Mouse (Mus musculus): ENCODE results near the gene Acnat1.
A peak's percentile ranks its signal among the peaks of the same experiment; 100 is the strongest.
"Not testable (repeated sequence)": the region's sequence is repeated elsewhere in the genome, so short reads cannot be mapped to it uniquely, and the experiment has no call there.

Acnat1 gene

GRCm38 (mm10) chr4:49473435-49474100 is at the start of gene Acnat1:
Gene Acnat1, minus strand, starts transcription at chr4:49473912.
- no peak for DNase-seq

GRCm38 (mm10) chr4:49522576-49522975 is 48.9 kb upstream of the Acnat1 start:
- peak; percentile 91 for DNase-seq

- no peak for DNase-seq
Measured at GRCm38 (mm10) chr4:49521346-49521745, 47.6 kb upstream of the Acnat1 start.

GRCm38 (mm10) chr4:49520572-49521340 is 47.0 kb upstream of the Acnat1 start, which contains the start of the genes Mrpl50 and Zfp189:
Gene Mrpl50, minus strand, starts transcription at chr4:49521093.
Gene Zfp189, plus strand, starts transcription at chr4:49521176.
- peak; percentile 98 for DNase-seq

GRCm38 (mm10) chr4:49519476-49519875 is 45.8 kb upstream of the Acnat1 start:
- DNase-seq, result no peak

- no peak for DNase-seq
Measured at GRCm38 (mm10) chr4:49514441-49514840, 40.7 kb upstream of the Acnat1 start.

GRCm38 (mm10) chr4:49512636-49513035 is 38.9 kb upstream of the Acnat1 start:
- DNase-seq, result no peak

GRCm38 (mm10) chr4:49510236-49510835 is 36.6 kb upstream of the Acnat1 start:
- not testable (repeated sequence) for DNase-seq

GRCm38 (mm10) chr4:49509183-49509582 is 35.5 kb upstream of the Acnat1 start:
- DNase-seq, result no peak

- no peak for DNase-seq
Measured at GRCm38 (mm10) chr4:49506386-49506785, 32.7 kb upstream of the Acnat1 start, which contains the start of gene Baat. Gene Baat, minus strand, starts transcription at chr4:49506557.

- DNase-seq, result no peak
Measured at GRCm38 (mm10) chr4:49503563-49503962, 29.9 kb upstream of the Acnat1 start.

- not testable (repeated sequence) for DNase-seq
Measured at GRCm38 (mm10) chr4:49485934-49486650, 12.4 kb upstream of the Acnat1 start.

- no peak for DNase-seq
Measured at GRCm38 (mm10) chr4:49485442-49485841, 11.7 kb upstream of the Acnat1 start.

GRCm38 (mm10) chr4:49480896-49481295 is 7.2 kb upstream of the Acnat1 start:
- no peak for DNase-seq

- no peak for DNase-seq
Measured at GRCm38 (mm10) chr4:49480104-49480760, 6.5 kb upstream of the Acnat1 start.

- DNase-seq, result not testable (repeated sequence)
Measured at GRCm38 (mm10) chr4:49479035-49479434, 5.3 kb upstream of the Acnat1 start.

- no peak for DNase-seq
Measured at GRCm38 (mm10) chr4:49478118-49478877, 4.6 kb upstream of the Acnat1 start.

GRCm38 (mm10) chr4:49474583-49474982 is 871 bp upstream of the Acnat1 start:
- DNase-seq, result no peak

- DNase-seq, result no peak
Measured at GRCm38 (mm10) chr4:49469435-49470151, 4.1 kb downstream of the Acnat1 start.

GRCm38 (mm10) chr4:49467360-49467759 is 6.4 kb downstream of the Acnat1 start:
- DNase-seq, result no peak

- no peak for DNase-seq
Measured at GRCm38 (mm10) chr4:49456171-49456570, 17.5 kb downstream of the Acnat1 start.

Data from right cerebral cortex, adult 18-20 months (tissue).